Mouse (Mus musculus): Measurements from ENCODE around the gene Olfr1395.

DNA sequence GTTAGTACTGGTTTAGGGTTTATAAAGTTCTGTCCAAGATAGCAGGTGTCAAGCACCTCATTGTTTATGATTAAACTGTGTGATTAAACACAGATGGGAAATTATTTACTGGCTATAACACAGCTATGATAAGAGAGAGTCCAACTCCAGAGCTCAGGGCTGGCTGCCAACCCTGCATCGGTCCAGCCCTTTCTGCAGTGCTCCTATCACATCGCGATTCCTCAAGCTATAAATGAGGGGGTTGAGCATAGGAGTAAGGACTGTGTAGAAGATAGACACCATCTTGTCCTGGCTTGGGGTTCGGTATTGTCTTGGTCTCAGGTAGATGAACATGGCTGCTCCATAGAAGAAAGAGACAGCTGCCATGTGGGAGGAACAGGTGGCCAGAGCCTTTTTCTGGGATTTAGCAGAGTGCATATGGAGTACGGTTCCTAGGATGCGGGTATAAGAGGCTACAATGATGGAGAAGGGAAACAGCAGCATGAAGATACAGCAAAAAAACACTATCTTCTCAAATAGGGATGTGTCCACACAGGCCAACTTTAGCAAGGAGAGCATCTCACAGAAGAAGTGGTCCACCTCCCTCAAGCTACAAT lies 29.4 kb upstream of the Olfr1395 start:
- TF ChIP-seq POLR2A (IDR thresholded peaks at IDR 0.05; ENCODE audit: borderline replicate concordance, control insufficient read depth, low read depth, low read length), result no peak
- TF ChIP-seq CTCF (IDR thresholded peaks at IDR 0.05; ENCODE audit: control insufficient read depth, insufficient read depth, low read length), result no peak
